Mouse (Mus musculus) left cerebral cortex, adult 2 months (tissue): Measurements from ENCODE around the gene Kcnj10. TPM values are rescaled to one million over a fixed set of nuclear protein-coding genes. Genes with fewer than 3 reads are reported as not detected.

ENCODE experiments used
- DNase-seq, 2 experiments: peaks; one replicate each; pipeline ENCODE4 v3.0.0; 2021 to 2022; ENCODE audit warnings: low spot score in 2 of 2, mixed read lengths in 1 of 2; ENCODE audit errors: extremely low spot score in 1 of 2
- H3K27ac ChIP-seq: fragments of 200-600 bp; 2 replicates; pipeline ENCODE4 v1.8.1; 2022
- H3K4me3 ChIP-seq: fragments of 200-600 bp; 2 replicates; pipeline ENCODE4 v1.8.1; 2022
- CTCF ChIP-seq: fragments of 200-600 bp; IDR thresholded peaks from 2 replicates; pipeline ENCODE4 v1.8.1; 2022; ENCODE audit warnings: antibody characterized with exemption, mild to moderate bottlenecking, moderate library complexity
- intact Hi-C: fragments of 180-260 bp; cut with DNase I; formaldehyde crosslinking; loops from one replicate; pipeline ENCODE4 v1.15.1; 2025
- total RNA-seq, 2 experiments: library from RNA; stranded (reverse); gene quantifications; 2 replicates each; pipeline ENCODE4 v1.2.3; 2021

Kcnj10 gene
- total RNA-seq, 2 experiments from 2014 or later: 86.5 to 108 TPM

DNA sequence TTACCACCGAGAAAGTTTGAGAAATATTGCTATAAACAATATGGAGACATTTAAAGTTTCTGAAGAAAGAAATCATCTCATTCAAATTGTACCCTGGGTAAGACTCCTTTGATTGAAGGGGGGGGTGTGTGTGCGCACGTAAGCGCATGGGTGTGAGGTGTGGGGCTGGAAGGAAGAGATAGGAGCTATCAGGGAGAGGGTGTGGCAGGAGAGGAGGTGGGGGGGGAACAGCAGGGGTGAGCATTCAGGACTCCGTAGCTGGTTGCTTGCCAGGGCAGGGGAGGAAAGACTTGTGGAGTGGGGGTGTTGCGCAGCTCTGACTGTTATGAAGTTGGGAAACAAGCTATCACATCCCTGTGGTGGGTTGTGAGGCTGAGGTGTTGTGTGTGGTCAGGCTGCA is 36.6 kb upstream of the Kcnj10 start:
- no peak for TF ChIP-seq CTCF
- peak overlapping the region; percentile 40; the same call in 1 of the 2 replicates for H3K27ac ChIP-seq

DNA sequence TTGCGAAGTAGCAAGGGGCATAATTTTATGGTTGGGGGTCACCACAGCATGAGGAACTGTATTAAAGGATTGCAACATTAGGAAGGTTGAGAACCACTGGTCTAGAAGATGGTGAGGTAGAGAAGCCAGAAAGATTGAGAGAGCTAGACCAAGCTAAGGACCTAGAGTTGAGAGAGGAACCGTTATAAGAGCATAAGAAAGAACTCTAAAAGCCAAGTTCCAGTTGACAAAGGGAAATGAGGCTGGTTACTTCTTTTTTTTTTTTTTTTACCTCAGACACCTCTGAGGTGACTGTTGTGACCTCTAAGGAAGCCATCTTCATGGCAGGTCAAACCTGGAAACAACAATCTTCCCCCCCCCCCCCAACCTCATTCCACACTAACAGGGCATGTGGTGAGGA is 35.9 kb upstream of the Kcnj10 start:
- TF ChIP-seq CTCF: no peak
- DNase-seq: no peak
- no peak overlapping the region for H3K4me3 ChIP-seq
- intact Hi-C loops: no loop called here
- H3K27ac ChIP-seq: 0 out of 2 replicates have a peak overlapping the region, but pooled peaks have one; percentile 40

More for the DNA sequence above, 36.6 kb upstream of the Kcnj10 start:
- no peak overlapping the region for H3K4me3 ChIP-seq
- intact Hi-C loops: no loop called here
- DNase-seq: no peak

DNA sequence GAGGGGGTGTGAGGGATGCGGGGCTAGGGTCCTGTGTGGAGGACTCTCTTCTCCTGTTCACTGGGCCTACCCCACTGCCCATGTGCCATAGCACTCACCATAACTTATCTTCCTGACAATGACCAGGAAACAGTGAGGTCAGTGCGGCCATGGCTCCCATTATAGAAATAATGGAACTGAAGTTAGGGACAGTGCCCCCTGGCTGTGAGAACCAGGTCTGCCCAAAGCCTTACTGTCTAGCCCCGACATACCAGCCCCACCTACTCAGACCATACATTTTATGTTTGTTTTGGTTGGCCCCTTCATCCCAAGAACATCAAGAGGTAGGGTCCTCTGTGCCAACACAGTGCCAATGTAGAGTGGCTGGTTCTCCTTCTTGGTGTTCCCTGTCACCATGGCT is 35.4 kb upstream of the Kcnj10 start:
- Histone ChIP-seq H3K27ac (peak overlapping the region; percentile 53), H3K4me3 (no peak overlapping the region)
- peak; percentile 39 for TF ChIP-seq CTCF
- intact Hi-C loops: loop anchor here (2.0 kb wide), 1 partner anchor 25 kb away; no protein-coding TSS in a partner anchor
- DNase-seq: no peak

DNA sequence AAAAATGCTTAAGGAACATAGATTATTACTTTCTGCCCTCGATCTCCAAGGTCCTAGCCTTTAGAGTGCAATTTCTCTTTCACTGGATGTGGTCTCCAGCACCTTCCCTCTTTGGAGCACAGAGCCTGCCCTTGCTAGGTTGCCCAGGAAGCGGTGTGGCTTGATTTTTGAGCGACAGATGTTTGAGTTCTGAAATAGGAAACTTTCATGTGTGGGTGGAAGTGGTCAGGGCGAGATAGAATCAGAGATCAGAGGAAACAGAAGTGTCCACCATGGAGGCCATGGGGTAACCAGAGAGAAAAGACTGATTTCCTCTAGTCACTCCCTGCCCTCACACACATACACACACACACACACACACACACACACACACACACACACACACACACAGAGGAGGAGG is 34.8 kb upstream of the Kcnj10 start:
- no peak overlapping the region for H3K4me3 ChIP-seq
- H3K27ac ChIP-seq: peak overlapping the region; percentile 53; the same call in 1 of the 2 replicates
- TF ChIP-seq CTCF: no peak
- no peak for DNase-seq
- intact Hi-C loops: loop anchor here (2.0 kb wide), 1 partner anchor 25 kb away; no protein-coding TSS in a partner anchor

DNA sequence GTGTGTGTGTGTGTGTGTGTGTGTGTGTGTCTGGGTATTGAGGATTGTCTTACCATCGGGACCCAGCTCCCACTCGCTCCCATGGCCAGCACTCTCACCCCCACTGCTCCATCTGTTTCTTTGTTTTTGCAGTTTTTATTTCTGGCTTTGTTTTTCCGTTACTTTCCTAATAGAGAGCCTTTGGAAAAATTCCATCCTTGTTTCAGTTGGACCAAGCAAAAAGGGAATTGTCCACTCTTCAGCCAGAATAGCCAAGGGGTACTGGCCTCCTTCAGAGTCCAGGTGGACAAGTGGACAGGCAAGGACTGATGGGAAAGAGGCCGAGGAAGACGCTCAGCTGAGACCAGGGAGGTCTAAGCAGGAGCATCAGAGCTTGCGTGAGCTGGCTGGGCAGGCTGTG is 34.1 kb upstream of the Kcnj10 start:
- Histone ChIP-seq H3K4me3 (no peak overlapping the region), H3K27ac (peak overlapping the region; percentile 69)
- no peak for TF ChIP-seq CTCF
- DNase-seq: no peak
- intact Hi-C loops: loop anchor here (2.0 kb wide), 1 partner anchor 26 kb away; no protein-coding TSS in a partner anchor

DNA sequence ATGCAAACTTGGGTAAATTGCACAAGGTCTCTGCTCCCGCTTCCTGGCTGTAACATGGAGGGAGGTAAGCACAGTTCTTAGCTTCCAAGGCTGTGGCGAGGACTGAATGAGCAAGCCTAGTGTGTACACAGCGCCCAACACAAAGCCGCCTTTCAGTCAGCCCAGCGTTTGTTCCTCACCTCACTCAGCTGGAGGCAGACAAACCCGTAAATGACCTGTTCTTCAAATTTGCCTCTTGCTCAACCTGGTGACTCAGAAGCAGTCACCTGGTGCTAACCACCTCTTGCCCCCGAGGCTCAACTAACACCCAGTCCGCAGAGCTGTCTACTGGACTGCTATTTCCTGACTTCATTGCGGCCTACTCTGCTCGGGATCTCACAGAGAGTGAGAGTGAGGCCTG is 33.1 kb upstream of the Kcnj10 start:
- no peak for DNase-seq
- intact Hi-C loops: loop anchor here (2.0 kb wide), 1 partner anchor 27 kb away; no protein-coding TSS in a partner anchor
- H3K4me3 ChIP-seq: no peak overlapping the region
- no peak for TF ChIP-seq CTCF
- peak overlapping the region; percentile 70 for H3K27ac ChIP-seq

DNA sequence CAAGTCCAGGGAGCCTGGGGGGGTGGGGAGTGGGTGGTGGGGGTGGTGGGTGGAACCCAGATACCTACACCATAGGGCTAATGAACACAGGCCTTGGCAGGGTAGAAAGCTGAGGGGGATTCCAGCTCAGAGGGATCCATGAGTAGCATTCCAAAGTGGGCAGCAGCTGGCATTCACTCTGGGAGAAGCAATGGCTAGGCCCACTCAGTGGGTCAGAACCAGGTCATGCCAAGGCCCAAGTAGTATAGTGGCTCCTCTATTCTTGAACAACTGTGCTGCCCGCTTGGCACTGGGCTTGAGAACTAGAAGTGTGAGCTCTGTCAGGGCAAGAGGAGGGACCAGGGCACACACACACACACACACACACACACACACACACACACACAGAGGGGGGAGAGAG is 32.6 kb upstream of the Kcnj10 start:
- intact Hi-C loops: no loop called here
- H3K27ac ChIP-seq: peak overlapping the region; percentile 70

DNA sequence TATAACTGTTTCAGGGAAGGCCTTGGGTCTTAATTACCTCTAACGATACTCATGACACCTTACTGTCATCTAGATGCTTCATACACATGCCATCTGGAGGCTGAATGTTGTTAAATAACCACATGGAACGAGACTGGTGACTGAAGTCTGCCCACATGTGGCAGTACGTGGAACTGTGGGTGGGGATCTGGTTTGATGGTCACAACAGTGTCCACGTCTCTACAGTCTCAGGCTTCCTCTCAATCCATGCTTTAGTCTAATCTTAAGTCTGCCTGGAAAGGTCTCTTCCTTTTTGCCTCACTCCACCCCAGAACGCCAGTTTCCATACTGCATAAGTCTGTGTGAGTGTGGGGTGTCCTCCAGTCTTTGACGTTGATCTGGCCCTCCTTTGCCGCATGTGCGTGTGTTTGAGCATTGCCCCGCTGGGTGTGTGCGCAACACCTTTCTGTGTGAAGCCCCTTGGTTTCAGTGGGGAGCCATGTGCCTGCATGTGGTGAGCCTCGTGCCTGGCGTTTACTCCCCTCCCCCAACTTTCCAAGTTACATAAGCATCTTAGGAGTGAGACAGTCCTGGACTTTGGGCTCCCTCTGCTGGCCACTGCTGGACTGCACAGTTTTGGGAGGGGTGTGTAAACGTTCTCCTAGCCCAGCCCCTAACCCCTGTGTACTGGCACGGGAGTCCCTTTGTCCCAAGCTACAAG is 31.2 kb upstream of the Kcnj10 start:
- H3K4me3 ChIP-seq: peak overlapping the region; percentile 28
- peak; percentile 87 to 90 for DNase-seq
- peak overlapping the region; percentile 100 for H3K27ac ChIP-seq
- peak; percentile 69 for TF ChIP-seq CTCF
- intact Hi-C loops: loop anchor here (1.0 to 5.0 kb wide), 6 partner anchors 28 to 263 kb away; partner anchors contain the start of gene Pea15a

More for the DNA sequence above, 32.6 kb upstream of the Kcnj10 start:
- no peak overlapping the region for H3K4me3 ChIP-seq
- no peak for DNase-seq
- TF ChIP-seq CTCF: no peak

DNA sequence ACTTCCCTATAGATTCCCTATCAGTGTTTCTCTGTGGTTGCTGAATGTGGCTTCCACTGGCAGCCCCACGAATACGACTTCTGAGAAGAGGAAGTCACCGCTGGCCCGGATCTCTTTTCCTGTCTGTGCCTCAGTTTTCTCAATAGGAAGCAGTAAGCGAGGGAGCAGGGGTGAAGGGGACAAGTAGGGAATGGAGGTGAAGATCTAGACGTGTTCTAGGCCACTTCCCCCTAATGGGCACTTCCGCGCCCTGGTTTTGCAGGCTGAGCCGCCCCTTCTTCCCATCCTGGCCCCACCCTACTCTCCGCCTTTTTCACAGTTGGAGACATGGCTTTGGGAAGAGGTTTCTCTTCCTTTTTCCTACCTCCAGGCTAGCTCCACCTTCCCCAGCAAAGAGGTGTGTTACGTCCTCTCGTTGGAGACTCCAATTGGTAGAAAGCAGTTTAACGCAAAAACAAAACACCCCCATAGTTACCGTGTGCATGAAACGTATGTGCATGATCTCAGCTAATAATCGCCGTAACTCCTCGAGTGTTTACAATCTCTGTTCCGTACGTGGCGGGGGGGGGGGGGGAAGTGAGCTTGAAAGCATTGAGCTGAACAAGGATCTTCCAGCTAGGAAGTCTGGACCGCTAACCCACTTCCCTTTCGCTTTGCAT is 29.6 kb upstream of the Kcnj10 start:
- Histone ChIP-seq H3K27ac (peak overlapping the region; percentile 100), H3K4me3 (peak overlapping the region; percentile 87)
- intact Hi-C loops: loop anchor here (5.0 kb wide), 1 partner anchor 264 kb away; no protein-coding TSS in a partner anchor
- peak in 1 of 2 experiments; percentile 56 for DNase-seq
- TF ChIP-seq CTCF: no peak

DNA sequence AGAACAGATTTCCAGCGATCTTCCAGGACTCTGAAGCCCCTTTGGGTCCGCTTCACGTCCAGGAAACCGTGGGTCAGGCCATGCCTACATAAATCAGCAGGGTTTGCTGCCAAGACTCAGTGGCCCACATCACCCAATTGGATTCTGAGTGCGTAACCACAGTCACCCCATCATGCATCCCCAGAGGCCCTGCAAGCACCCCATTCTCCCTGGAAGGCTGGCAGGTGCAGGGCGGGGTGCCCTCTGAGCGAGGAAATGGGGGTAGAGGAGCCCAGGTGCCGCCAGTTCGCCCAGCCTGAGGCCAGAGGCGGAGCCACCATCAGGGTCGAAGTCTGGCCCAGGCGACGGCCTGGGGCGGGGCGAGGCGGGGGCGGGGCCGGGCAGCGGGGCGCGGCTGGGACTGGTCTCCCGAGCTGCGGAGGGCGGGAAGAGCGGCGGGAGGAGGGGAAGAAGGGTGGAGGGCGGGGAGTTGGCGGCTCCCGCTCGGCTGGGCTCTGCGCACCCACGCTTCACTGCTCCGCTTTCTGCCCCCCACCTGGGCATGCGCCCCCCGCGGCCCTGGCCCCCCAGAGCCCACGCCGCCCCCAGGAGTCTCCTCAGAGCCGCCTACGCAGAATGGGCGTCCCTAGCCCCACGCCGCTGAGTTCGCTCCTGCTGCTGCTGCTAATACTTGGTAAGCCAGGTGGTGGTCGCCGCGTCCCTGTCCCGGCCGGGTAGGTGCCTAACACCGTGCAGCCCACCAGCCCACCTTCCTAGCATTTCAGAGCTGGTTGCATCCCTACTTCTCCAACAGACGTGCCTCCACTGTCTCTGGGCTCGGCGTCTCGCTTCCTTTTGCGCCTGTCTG is 28.9 kb upstream of the Kcnj10 start:
- H3K4me3 ChIP-seq: peak overlapping the region; percentile 87
- TF ChIP-seq CTCF: no peak; the same call in 1 of the 2 replicates
- intact Hi-C loops: loop anchor here (1.0 to 5.0 kb wide), 3 partner anchors 17 to 265 kb away; partner anchors contain the start of genes Dcaf8 and Kcnj9
- peak overlapping the region; percentile 100 for H3K27ac ChIP-seq
- peak; percentile 78 to 83 for DNase-seq

DNA sequence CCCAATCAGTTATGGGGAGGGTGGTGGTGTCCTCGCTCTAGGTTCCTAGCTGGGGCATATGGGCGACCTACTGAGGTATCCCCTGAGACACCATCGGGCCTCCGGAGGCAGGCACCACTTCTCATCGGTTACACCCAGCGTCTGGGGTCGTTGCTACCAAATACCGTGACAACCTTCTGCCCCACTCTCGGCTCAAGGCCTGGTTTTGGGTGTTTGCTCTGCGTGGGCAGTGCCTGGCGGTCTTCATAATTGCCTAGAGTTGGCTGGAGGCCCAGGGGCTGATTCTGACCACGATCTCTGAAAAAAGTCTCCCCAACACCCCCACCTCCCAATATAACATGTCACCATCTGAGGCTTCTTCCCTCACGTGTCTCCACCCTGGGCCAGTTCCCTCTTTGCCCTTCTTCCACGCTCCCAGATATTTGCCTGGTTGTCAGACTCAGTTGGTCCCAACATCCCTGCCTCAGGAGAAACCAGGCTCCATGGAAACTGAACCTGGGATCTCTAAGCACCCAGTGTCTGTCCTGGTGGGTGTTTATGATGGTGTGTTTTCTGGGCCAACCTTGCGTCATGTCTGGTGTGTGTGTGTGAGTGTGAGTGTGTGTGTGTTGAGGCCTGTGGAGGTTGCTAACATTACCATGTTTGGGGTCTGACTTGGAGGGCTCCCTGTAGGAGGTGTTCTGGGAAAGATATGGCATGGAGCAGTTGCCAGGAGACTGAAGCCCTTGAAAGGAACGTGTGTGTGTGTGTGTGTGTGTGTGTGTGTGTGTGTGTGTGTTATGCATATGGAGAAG is 28.0 kb upstream of the Kcnj10 start:
- Histone ChIP-seq H3K27ac (peak overlapping the region; percentile 100), H3K4me3 (peak overlapping the region; percentile 87)
- DNase-seq: peak in 1 of 2 experiments; percentile 66
- no peak for TF ChIP-seq CTCF
- intact Hi-C loops: loop anchor here (1.0 to 5.0 kb wide), 3 partner anchors 16 to 266 kb away; partner anchors contain the start of genes Dcaf8 and Kcnj9
